Mouse (Mus musculus) stomach, embryonic 16.5 days (tissue): Measurements from ENCODE around the gene Dapk1. TPM values are rescaled to one million over a fixed set of nuclear protein-coding genes. Genes with fewer than 3 reads are reported as not detected.

ENCODE experiments used
- ATAC-seq: fragments of 200-750 bp; cut with Nextera tagmentation; 2 replicates; pipeline ENCODE4 v1.8.0; 2017; ENCODE audit warnings: moderate number of reproducible peaks, moderate TSS enrichment; ENCODE audit not compliant: insufficient read depth, low FRiP score
- H3K27ac ChIP-seq: fragments of 300-500 bp; sonication (generic); 2 replicates; pipeline ENCODE4 v1.5.1; 2014; ENCODE audit warnings: low read length
- H3K27me3 ChIP-seq: fragments of 300-500 bp; sonication (generic); 2 replicates; pipeline ENCODE4 v1.6.1; 2014; ENCODE audit warnings: low read length, control low read depth, mixed read lengths; ENCODE audit not compliant: control insufficient read depth, insufficient read depth
- H3K36me3 ChIP-seq: fragments of 300-500 bp; sonication (generic); 2 replicates; pipeline ENCODE4 v1.6.1; 2014; ENCODE audit warnings: low read length; ENCODE audit not compliant: control insufficient read depth, insufficient read depth
- H3K4me1 ChIP-seq: fragments of 300-500 bp; sonication (generic); 2 replicates; pipeline ENCODE4 v1.6.1; 2014; ENCODE audit warnings: low read length, control low read depth, mixed read lengths; ENCODE audit not compliant: control insufficient read depth, insufficient read depth
- H3K4me2 ChIP-seq: fragments of 300-500 bp; sonication (generic); 2 replicates; pipeline ENCODE4 v1.6.1; 2014; ENCODE audit warnings: low read depth, low read length, mixed read lengths
- H3K4me3 ChIP-seq: fragments of 300-500 bp; sonication (generic); replicated peaks from 2 replicates; pipeline ENCODE4 v1.5.1; 2014; ENCODE audit warnings: mild to moderate bottlenecking, low read length
- H3K9ac ChIP-seq: fragments of 300-500 bp; sonication (generic); 2 replicates; pipeline ENCODE4 v1.6.1; 2014; ENCODE audit warnings: low read length
- H3K9me3 ChIP-seq: fragments of 300-500 bp; sonication (generic); replicated peaks from 2 replicates; pipeline ENCODE4 v1.6.1; 2016; ENCODE audit warnings: low read length, control low read depth; ENCODE audit not compliant: control insufficient read depth
- WGBS: fragments of 180-500 bp; shearing (Covaris S2); extraction: QIAGEN DNeasy Blood & Tissue Kit; methylation state at CpG from one replicate; pipeline ENCODE4 v1.1.7; 2014; 5-methylcytosine and 5-hydroxymethylcytosine counted together
- polyA plus RNA-seq: library from polyadenylated mRNA; unstranded; fragments of >200 nt; fragmentation: Nextera tagmentation; extraction: Ambion mirVana; gene quantifications from 2 replicates; pipeline ENCODE4 v1.2.1, GENCODE M21; 2015

Gene Dapk1
- polyA plus RNA-seq, 1 experiment from 2014 or later = 11.5 TPM

- ATAC-seq = no peak
- H3K4me2 ChIP-seq = no peak overlapping the region
- WGBS = 78% methylated on average over 13 of the region's 13 CpGs
Observed at GRCm38 (mm10) chr13:60743381-60744077, 141.8 kb downstream of the Dapk1 start.

GRCm38 (mm10) chr13:60744078-60744460 lies 142.3 kb downstream of the Dapk1 start:
- H3K9me3 ChIP-seq = no peaks in the 10 kb centered on the region
- no peak overlapping the region for H3K27ac ChIP-seq
- H3K9ac ChIP-seq = no peak overlapping the region
- H3K27me3 ChIP-seq = no peaks in the 10 kb centered on the region
- no peak overlapping the region for H3K4me2 ChIP-seq
- no peaks in the 10 kb centered on the region for H3K4me1 ChIP-seq
- peak; percentile 61 for ATAC-seq
- WGBS = 31% methylated on average over 7 of the region's 7 CpGs
- H3K4me3 ChIP-seq = no peak overlapping the region
- peaks cover 6% of the 10 kb centered on the region; the same call in 1 of the 2 replicates for H3K36me3 ChIP-seq

More at GRCm38 (mm10) chr13:60743381-60744077, 141.8 kb downstream of the Dapk1 start:
- H3K9me3 ChIP-seq = no peaks in the 10 kb centered on the region
- H3K36me3 ChIP-seq = peaks cover 6% of the 10 kb centered on the region; the same call in 1 of the 2 replicates
- no peak overlapping the region for H3K9ac ChIP-seq
- H3K27ac ChIP-seq = no peak overlapping the region
- no peaks in the 10 kb centered on the region for H3K4me1 ChIP-seq
- H3K4me3 ChIP-seq = no peak overlapping the region
- no peaks in the 10 kb centered on the region for H3K27me3 ChIP-seq

DNA sequence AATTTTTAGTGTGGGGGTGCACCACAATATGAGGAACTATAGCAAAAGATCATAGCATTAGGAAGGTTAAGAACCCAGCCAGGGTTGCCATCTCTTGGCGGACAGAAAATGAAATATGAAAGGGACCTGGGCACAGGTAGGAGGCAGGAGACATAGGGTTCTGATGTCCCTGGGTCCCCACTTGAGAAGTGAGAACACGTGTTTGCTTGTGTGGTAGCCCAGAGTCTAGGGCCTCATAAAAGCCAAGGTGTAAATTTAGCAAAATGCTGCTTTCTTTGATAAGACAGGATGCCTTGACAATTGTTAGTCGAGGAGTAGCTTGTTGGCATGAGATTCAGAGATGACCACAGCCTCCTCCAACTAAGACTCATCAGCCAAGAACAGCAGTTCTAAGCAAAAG lies 143.0 kb downstream of the Dapk1 start:
- no peak for ATAC-seq
- Histone ChIP-seq H3K27ac (no peak overlapping the region), H3K4me2 (no peak overlapping the region), H3K4me3 (no peak overlapping the region), H3K27me3 (no peaks in the 10 kb centered on the region), H3K9me3 (no peaks in the 10 kb centered on the region), H3K4me1 (no peaks in the 10 kb centered on the region), H3K36me3 (peaks cover 6% of the 10 kb centered on the region; the same call in 1 of the 2 replicates), H3K9ac (no peak overlapping the region)
- WGBS = 82% methylated on average over 3 of the region's 3 CpGs

GRCm38 (mm10) chr13:60745358-60745757 lies 143.6 kb downstream of the Dapk1 start:
- Histone ChIP-seq H3K4me1 (no peaks in the 10 kb centered on the region), H3K36me3 (peaks cover under 1% of the 10 kb centered on the region; the same call in 1 of the 2 replicates), H3K4me2 (no peak overlapping the region), H3K27me3 (no peaks in the 10 kb centered on the region), H3K9me3 (no peaks in the 10 kb centered on the region), H3K27ac (no peak overlapping the region), H3K9ac (no peak overlapping the region), H3K4me3 (no peak overlapping the region)
- WGBS = 86% methylated on average over 12 of the region's 12 CpGs
- ATAC-seq = no peak

DNA sequence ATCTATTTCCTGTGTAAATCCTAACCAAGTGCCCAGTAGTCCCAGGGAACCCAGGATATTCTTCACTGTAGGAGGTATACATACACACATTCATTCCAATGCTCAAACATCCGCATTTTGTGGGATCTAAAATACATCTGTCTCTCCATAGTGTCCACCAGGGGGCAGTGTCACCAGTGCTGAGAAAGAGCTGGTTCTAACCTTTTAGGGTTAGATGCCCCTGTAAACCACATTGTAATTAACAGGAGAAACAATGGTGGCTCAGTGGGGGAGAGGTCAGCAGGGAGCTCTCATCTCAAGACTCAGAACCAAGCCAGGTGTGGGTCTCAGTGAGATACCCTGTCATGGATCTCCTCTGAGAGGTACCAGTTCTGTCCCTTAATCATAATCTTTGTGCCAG lies 144.5 kb downstream of the Dapk1 start:
- 26% methylated on average over 1 of the region's 1 CpGs for WGBS
- Histone ChIP-seq H3K27ac (no peak overlapping the region), H3K36me3 (no peaks in the 10 kb centered on the region), H3K27me3 (no peaks in the 10 kb centered on the region), H3K9ac (no peak overlapping the region), H3K4me2 (no peak overlapping the region), H3K9me3 (no peaks in the 10 kb centered on the region), H3K4me1 (no peaks in the 10 kb centered on the region), H3K4me3 (no peak overlapping the region)
- no peak for ATAC-seq

- 94% methylated on average over 1 of the region's 1 CpGs for WGBS
- Histone ChIP-seq H3K9ac (no peak overlapping the region), H3K27ac (no peak overlapping the region), H3K4me3 (no peak overlapping the region), H3K4me2 (no peak overlapping the region), H3K36me3 (no peaks in the 10 kb centered on the region; the same call in 1 of the 2 replicates), H3K9me3 (no peaks in the 10 kb centered on the region), H3K4me1 (no peaks in the 10 kb centered on the region), H3K27me3 (no peaks in the 10 kb centered on the region)
- ATAC-seq = no peak
Observed at GRCm38 (mm10) chr13:60747201-60747600, 145.5 kb downstream of the Dapk1 start.

DNA sequence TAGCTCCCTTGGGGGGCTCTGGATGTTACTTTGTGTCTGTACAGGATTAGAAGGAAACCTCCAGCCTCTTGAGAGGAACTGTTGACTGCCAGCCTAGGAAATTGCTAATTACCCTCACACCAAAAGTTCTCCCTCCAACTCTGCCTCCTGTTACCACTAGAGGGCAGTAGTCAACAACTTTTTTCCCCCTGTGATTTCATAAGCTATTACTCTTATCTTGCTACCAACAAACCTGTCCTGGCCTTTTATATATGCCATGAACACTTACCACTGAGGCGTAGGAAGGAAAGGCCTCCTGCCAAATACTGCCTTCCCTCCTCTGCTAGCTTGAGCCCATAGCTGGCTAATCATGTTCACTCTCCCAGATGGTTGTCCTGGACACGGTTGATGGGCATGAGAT lies 146.8 kb downstream of the Dapk1 start:
- Histone ChIP-seq H3K4me1 (no peaks in the 10 kb centered on the region), H3K4me3 (no peak overlapping the region), H3K27me3 (no peaks in the 10 kb centered on the region), H3K9ac (no peak overlapping the region), H3K27ac (no peak overlapping the region), H3K36me3 (peaks cover 6% of the 10 kb centered on the region), H3K4me2 (no peak overlapping the region), H3K9me3 (no peaks in the 10 kb centered on the region)
- ATAC-seq = no peak
- WGBS = 86% methylated on average over 2 of the region's 2 CpGs

GRCm38 (mm10) chr13:60750930-60751329 lies 149.2 kb downstream of the Dapk1 start:
- Histone ChIP-seq H3K27me3 (no peaks in the 10 kb centered on the region), H3K9me3 (no peaks in the 10 kb centered on the region), H3K4me1 (no peaks in the 10 kb centered on the region), H3K27ac (no peak overlapping the region), H3K36me3 (peaks cover 6% of the 10 kb centered on the region), H3K4me2 (no peak overlapping the region), H3K4me3 (no peak overlapping the region), H3K9ac (no peak overlapping the region)
- no peak for ATAC-seq
- WGBS = 90% methylated on average over 7 of the region's 7 CpGs

- Histone ChIP-seq H3K4me3 (no peak overlapping the region), H3K9ac (no peak overlapping the region), H3K27ac (no peak overlapping the region), H3K9me3 (no peaks in the 10 kb centered on the region), H3K36me3 (peaks cover 6% of the 10 kb centered on the region), H3K27me3 (no peaks in the 10 kb centered on the region), H3K4me2 (no peak overlapping the region), H3K4me1 (no peaks in the 10 kb centered on the region)
- ATAC-seq = no peak
- WGBS = 95% methylated on average over 6 of the region's 6 CpGs
Observed at GRCm38 (mm10) chr13:60753216-60753615, 151.5 kb downstream of the Dapk1 start.
